Mouse (Mus musculus) CD8-positive naive resting alpha-beta T cell, adult 2 months (primary cell): ENCODE measurements at regions not wholly inside any gene's neighbourhood (a gene's known extent, or its start where the extent isn't known, plus 50 kb on each side); places are given as distances from the start of the nearest gene placed in this dataset.

ENCODE experiments used
- DNase-seq, 2 experiments: peaks; one replicate each; pipeline ENCODE4 v3.0.0; 2022; ENCODE audit warnings: low read depth in 2 of 2, low spot score in 2 of 2

DNA sequence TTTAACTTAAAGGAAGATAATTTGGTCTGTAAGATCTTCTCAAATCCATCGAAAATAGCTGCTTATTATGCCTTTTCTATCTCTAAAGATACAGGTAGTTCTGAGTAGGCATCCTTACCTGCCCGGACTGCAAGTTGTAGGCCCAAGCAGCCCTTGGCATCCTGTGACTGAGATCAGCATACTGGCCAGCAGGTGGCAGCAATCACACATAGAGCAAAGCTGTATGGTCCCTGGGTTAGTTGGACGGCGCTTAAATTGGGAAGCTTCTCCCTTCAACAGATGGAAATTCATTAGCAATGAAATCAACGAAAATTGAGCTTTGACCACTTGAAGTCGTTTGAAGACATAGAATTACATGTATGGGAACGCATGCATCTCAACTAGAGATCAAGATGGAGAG, 61.0 kb downstream of the Ccng2 start:
- peak; percentile 15 to 35 for DNase-seq

DNA sequence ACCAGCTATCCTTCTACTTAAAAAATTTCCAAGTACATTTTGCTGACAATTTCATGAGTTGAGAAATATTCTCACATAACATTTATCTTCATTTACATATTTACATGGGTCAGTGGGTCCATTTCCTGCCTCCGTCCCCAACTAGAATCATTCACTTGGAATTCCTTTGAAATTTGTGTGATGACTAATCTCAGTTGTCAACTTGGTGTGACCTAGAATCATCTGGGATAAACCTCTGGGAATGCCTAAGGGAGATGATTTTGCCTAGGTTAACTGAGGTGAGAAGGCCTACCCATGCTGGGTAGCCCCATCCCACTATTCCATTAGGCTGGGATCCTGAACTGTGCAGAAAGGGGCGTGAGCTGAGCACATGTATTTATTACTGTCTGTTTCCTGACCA, 63.8 kb downstream of the Ccng2 start:
- DNase-seq = no peak

- DNase-seq = no peak
Measured at GRCm38 (mm10) chr5:93353101-93353500, 86.0 kb downstream of the Ccng2 start.
